Mouse (Mus musculus): ENCODE results near the gene Vmn2r121. TPM values are rescaled to one million over a fixed set of nuclear protein-coding genes. Genes with fewer than 3 reads are reported as not detected.

The Vmn2r121 gene
- polyA plus RNA-seq (2017; shearing (Covaris generic)): not detected

DNA sequence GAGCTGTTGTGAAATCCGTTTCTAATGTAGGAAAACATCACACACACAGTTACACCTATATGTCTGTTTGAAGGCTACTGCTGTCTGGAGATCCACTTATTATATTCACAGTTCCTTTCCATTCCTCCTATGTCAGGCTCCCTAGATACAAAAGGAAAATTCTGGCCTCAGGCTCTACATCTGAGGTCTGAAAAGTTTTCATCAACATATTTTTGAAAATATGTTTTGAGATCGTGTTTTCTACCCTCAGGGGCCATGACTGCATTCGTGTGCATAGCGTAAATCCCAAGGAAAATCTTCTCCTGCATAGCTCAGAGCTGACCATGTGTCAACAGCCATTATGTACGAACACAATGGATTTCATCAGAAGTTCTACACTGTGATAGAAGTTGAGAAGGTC, at the start of gene Vmn2r121:
Vmn2r121 (minus strand) TSS at position 101 of the 400 bp plus-strand sequence.
- no peak for ATAC-seq
